Mouse (Mus musculus) ES-E14 (cell line): ENCODE measurements around the gene Ccdc40.

ENCODE experiments used
- CHD2 ChIP-seq: IDR thresholded peaks from 2 replicates; pipeline ENCODE4 v1.6.1; 2014; ENCODE audit warnings: mild to moderate bottlenecking, low read depth, low read length, inconsistent platforms
- ZNF384 ChIP-seq: IDR thresholded peaks from 2 replicates; pipeline ENCODE4 v1.6.1; 2012; ENCODE audit warnings: low read depth, low read length, inconsistent platforms

GRCm38 (mm10) chr11:119307658-119307867, 79.2 kb downstream of the Ccdc40 start, which contains the start of gene Card14:
- TF ChIP-seq CHD2 (no peak), ZNF384 (no peak)
